Mouse (Mus musculus) ES-CJ7 (cell line): Measurements from ENCODE around the gene Tysnd1.

Experiments
- DNase-seq: peaks from one replicate; pipeline ENCODE4 v3.0.0; 2011; ENCODE audit warnings: low read depth, low spot score

The Tysnd1 gene

GRCm38 (mm10) chr10:61689405-61689804 lies 5.9 kb upstream of the Tysnd1 start:
- DNase-seq: no peak

GRCm38 (mm10) chr10:61693563-61693962 lies 1.8 kb upstream of the Tysnd1 start:
- DNase-seq: peak; percentile 35

- DNase-seq: no peak
Measured at GRCm38 (mm10) chr10:61695703-61696559, 617 bp downstream of the Tysnd1 start.

- no peak for DNase-seq
Measured at GRCm38 (mm10) chr10:61696560-61696823, 1.2 kb downstream of the Tysnd1 start.

DNA sequence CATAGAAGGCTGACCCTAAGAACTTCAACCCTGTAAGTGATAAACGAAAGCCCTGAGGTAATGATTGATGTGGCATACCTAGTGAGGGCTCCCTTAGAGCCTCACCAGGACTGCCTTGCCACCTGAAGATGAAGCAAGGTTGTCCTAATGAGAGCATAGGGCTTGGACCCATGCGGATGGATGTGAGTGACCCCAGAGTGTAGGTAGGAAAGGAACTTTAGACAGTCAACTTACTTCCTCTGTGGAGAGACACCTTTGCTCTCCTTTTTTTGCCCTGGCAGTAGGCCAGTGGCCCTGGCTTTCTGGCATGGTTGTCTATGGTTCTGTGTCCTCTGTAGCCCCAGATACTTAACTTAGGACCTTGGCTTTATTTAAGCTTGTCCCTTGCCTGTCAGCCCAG lies 1.7 kb downstream of the Tysnd1 start:
- DNase-seq: no peak

DNA sequence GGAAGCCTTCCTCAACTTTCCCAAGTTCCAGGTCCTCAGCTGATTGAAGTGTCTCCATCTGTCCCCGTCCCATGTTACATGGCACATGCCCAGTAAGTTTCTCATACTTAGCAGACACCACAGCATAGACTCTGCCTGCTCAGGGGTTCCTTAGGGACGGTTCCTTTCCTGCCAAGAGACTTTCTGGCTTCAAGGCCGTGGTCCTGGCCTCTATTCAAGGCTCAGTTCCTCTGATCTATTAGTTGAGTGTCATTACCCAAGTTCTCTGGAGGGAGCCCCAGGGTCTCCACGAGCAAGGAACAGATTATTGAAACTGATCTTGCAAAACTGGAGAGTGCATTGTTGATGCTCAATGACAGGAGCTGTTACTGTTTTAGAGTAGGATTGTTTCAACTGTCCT lies 9.3 kb downstream of the Tysnd1 start:
- DNase-seq: no peak

DNA sequence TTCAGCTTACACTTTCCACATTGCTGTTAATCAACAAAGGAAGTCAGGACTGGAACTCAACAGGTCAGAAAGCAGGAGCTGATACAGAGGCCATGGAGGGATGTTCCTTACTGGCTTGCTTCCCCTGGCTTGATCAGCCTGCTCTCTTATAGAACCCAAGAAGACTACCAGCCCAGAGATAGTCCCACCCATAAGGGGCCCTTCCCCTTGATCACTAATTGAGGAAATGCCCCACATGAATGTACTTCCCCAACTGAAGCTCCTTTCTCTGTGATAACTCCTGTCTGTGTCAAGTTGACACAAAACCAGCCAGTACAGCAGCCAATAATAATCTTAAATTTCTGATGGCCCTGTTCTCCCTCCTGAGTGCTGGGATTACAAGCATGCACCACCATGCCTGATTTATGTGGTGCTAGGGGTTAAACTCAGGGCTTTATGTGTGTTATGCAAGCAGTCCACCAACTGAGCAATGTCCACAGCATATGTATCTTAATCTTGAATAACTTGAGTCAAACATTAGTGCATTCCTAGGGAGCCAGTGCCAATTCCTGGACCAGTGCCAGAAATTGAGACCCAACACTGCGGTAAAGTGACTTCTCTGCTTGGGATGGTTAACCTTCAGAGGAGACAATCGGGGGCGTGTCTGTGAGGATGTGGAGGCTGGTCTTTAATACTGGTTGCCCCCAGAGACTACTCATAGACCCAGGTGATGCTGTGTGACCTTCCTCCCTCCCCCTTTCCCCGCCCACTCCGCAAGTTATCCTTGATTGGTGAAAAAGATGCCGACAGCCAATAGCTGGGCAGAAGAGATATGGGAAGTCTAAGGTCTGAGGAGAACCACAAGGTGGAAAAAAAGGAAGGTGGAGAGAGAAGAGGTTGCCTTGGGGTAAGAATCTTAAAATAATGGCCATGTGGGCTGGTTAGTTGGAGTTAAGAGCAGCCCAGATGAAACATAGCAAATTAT lies 11.4 kb downstream of the Tysnd1 start:
- peak; percentile 38 for DNase-seq

DNA sequence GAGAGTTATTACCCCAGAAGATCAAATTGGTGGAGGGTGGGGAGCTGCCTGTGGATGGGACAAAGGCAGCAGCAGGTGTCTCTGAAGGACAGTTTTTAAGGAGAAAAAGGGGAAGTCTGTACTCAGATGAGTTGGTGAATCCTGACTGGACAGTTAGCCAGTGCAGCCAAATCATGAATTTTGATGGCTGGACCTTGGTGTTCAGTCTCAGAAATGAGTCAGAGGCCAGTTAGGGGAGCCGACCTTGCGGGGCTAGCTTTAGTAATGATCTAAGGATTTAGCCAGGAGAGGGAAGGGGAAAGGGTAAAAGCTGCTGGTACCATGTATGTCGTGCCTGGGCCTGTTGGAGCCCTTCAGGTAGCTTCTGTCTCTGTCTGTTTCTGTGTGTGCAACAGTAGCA lies 18.3 kb downstream of the Tysnd1 start:
- no peak for DNase-seq

GRCm38 (mm10) chr10:61714146-61714545 lies 18.8 kb downstream of the Tysnd1 start:
- DNase-seq: no peak

DNA sequence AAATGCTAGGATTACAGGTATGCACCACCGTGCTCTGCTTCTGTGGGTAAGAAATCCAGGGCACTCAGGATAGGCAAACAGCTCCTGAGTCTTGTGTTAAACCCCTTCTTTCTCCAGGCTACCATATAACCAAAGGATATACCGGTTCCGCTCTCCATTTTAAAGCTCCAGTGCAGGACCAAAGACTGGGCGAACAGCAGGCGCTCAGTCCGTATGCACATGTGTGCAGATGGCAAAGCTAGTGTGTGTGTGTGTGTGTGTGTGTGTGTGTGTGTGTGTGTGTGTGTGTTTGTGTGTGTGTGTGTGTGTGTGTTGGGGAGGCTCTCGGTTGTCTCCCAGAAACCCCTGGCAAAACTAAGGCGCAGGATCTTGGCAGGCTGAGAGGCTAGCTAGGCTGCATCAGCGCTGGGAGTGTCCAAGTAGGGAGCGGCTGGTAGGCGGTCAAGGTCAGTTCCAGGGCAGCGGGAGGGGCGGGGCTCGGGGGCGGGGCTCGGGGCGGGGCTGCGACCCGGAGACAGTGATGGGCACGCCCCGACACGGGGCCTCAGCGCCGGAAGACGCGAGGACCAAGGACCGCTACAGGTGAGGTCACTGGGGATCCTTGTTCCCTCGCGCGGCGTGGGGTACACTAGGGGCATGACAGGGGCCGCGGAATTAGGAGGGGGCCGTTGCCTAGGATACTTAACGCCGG lies 19.6 kb downstream of the Tysnd1 start, which contains the start of gene Aifm2:
Aifm2 (plus strand) TSS at position 493 of the 691 bp plus-strand sequence.
- peak; percentile 77 for DNase-seq

DNA sequence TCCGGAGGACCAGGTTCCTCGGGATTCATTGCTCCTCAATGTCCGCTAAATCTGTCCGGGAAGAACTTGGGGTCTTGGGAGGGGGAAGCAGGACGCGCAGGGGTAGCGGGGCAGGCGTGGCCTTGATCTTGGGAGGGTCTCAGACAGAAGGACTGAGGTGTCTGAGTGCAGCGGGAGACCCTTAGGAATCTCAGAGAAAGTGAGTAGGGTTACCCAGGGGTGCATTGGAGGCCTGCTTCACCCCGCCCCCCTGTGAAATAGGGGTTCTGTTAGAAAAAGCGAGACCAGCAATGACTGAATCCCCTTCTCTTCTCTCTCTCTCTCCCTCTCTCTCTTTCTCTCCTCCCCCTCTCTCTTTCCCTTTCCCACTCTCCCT lies 20.1 kb downstream of the Tysnd1 start:
- no peak for DNase-seq

DNA sequence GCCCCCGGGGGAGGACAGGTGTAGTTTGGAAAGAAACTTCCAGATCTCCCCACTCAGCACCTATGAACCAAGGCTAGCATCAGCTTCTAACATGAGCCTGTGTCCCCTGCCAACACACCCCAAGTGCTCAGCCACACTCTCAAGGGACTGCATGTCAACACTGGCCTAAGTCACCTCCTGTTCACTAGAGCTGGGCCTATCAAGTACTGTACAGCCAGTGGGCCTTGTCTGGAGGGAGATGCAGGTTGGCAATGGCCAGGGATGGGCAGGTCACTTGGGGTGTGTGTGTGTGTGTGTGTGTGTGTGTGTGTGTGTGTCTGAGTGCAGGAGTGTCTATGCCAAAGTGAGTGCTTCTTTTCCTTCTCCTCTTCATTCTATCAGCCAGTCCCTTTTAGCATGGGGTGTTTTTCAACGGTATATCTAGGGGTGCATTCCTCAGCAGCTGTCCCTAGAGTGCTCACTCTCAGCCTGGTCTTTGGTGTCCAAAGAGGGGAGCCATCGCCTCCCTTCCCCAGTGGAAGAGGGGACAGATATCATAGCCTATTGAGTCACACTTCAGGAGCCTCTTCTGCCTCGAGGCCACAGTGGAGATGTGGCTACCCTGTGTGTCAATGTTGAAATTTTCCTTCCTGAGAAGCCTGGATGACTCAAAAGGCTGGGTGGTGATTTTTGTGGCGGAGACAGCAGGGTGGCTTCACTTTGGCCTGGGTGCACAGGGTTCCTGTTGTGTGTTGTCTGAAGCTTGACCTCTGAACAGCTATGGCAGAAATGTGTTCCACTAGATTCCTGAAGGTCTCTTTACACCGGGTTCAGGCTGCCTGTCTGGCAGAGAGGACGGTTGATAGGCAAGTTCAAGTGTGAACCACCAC lies 20.9 kb downstream of the Tysnd1 start:
- DNase-seq: no peak

- no peak for DNase-seq
Measured at GRCm38 (mm10) chr10:61717406-61718296, 22.3 kb downstream of the Tysnd1 start.

- DNase-seq: no peak
Measured at GRCm38 (mm10) chr10:61720331-61720730, 25.0 kb downstream of the Tysnd1 start.

DNA sequence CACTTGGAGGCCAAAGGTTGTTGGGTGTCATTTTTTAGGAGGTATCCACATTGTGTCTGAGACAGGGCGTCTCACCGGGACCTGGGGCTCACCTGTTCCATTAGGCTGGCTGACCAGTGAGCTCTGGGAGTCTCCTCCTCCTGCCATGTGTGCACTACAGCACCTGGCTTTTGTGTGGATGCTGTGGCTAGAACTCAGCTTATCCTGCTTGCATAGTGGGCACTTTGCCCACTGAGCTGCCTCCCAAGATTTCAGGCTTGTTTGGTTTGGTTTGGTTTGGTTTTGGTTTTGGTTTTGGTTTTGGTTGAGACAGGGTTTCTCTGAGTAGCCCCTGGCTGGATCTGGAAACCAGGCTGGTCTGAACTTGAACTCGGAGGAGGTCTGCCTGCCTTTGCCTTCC lies 26.9 kb downstream of the Tysnd1 start:
- no peak for DNase-seq

DNA sequence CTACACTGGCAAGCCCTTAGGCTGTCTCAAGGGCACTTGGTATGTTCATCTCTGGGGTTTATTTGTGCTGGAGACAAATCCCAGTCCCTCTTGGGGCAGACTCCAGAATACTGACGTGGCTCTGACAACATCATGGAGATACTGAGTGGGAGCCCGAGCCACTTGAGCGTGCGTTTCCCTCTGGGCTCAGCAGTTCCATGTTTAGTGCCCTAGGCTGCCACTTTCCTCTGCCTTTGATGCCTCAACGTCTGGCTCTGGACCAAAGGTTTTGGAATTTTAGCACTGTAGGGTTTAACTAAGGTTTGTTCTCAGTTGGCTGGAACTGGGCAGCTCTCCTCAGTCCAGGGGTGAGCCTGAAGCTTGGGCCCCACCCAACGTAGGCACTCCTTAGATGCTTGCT lies 28.0 kb downstream of the Tysnd1 start:
- DNase-seq: no peak

- DNase-seq: no peak
Measured at GRCm38 (mm10) chr10:61729181-61729580, 33.9 kb downstream of the Tysnd1 start.

- DNase-seq: peak; percentile 29
Measured at GRCm38 (mm10) chr10:61730171-61730570, 34.9 kb downstream of the Tysnd1 start.

DNA sequence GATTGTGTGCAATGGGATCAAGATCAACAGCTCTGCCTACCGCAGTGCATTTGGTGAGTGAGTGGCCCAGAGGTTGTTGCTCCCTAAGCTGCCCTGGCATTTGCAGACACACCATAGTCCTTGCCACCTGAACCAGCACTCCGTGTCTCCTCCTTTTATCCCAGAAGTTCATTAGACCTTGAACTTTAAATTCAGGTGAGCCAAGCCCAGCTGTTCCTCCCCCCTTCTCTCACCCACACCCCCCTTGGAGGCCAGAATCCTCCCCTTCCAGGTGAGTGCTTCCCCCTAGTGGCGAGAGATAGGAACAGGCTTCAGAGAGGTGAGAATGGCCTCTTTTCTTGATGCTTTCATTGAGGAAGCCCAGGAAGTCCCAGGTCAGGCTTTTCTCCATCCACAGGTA lies 39.1 kb downstream of the Tysnd1 start:
- peak; percentile 69 for DNase-seq

DNA sequence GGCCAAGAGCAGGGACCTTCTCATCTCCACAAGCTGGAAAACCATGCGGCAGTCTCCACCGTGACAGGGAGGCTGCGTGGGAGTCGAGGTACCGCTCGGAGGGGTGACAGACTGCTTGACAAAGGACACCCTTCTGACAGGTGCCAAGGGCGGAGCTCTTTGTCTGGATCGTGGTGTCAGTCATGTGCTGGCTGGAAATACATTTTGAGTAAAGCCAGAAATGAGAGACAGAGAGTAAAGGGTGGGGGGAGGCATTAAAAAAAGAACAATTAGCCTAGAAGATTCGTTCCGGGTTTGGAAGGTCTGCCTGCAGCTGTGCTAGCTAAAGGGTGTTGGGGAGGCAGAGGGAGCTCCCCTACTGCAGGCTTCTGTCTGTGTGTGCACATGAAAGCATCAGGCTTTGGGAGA lies 41.4 kb downstream of the Tysnd1 start:
- DNase-seq: no peak
